Mouse (Mus musculus) liver, adult 2 months (tissue): ENCODE measurements around the gene Trpm2. TPM values are rescaled to one million over a fixed set of nuclear protein-coding genes. Genes with fewer than 3 reads are reported as not detected.
"Not testable (repeated sequence)": the region's sequence is repeated elsewhere in the genome, so short reads cannot be mapped to it uniquely, and the experiment has no call there.

Source experiments
- DNase-seq: peaks from one replicate; pipeline ENCODE4 v3.0.0-alpha.2; 2011; ENCODE audit warnings: low read depth, low spot score; ENCODE audit errors: extremely low read depth
- H3K27ac ChIP-seq: fragments of 200-500 bp; replicated peaks from 2 replicates; pipeline ENCODE4 v1.5.1; 2012; ENCODE audit warnings: low read depth, mild to moderate bottlenecking, control low read depth, inconsistent platforms, low read length; ENCODE audit not compliant: insufficient read depth
- H3K27me3 ChIP-seq: fragments of 200-500 bp; 2 replicates; pipeline ENCODE4 v1.6.1; 2012; ENCODE audit warnings: mild to moderate bottlenecking, moderate library complexity, low read length, inconsistent platforms; ENCODE audit not compliant: control insufficient read depth, insufficient read depth
- H3K36me3 ChIP-seq: fragments of 200-500 bp; 2 replicates; pipeline ENCODE4 v1.6.1; 2012; ENCODE audit warnings: low read length, inconsistent platforms; ENCODE audit not compliant: control insufficient read depth, insufficient read depth
- H3K4me1 ChIP-seq: fragments of 200-500 bp; 2 replicates; pipeline ENCODE4 v1.6.1; 2011; ENCODE audit warnings: low read length; ENCODE audit not compliant: control insufficient read depth, insufficient read depth
- H3K4me3 ChIP-seq: fragments of 200-500 bp; 2 replicates; pipeline ENCODE4 v1.5.1; 2011; ENCODE audit warnings: low read depth, mild to moderate bottlenecking, control low read depth, low read length, moderate library complexity; ENCODE audit not compliant: insufficient read depth
- H3K79me2 ChIP-seq: fragments of 200-500 bp; 2 replicates; pipeline ENCODE4 v1.6.1; 2012; ENCODE audit warnings: inconsistent platforms, mild to moderate bottlenecking, low read length, moderate library complexity; ENCODE audit not compliant: control insufficient read depth, insufficient read depth
- H3K9ac ChIP-seq: fragments of 200-500 bp; 2 replicates; pipeline ENCODE4 v1.6.1; 2012; ENCODE audit warnings: low read depth, mild to moderate bottlenecking, control low read depth, inconsistent platforms, low read length
- CTCF ChIP-seq: fragments of 200-500 bp; IDR thresholded peaks from 2 replicates; pipeline ENCODE4 v1.5.1; 2011; ENCODE audit warnings: low read depth, low read length, control low read depth
- POLR2A ChIP-seq: fragments of 200-500 bp; IDR thresholded peaks from 2 replicates; pipeline ENCODE4 v1.6.1; 2011; ENCODE audit warnings: low read length, control low read depth; ENCODE audit not compliant: insufficient read depth; ENCODE audit errors: extremely low read depth
- WGBS: fragments of 180-500 bp; shearing (Covaris S2); methylation state at CpG from one replicate; pipeline ENCODE4 v1.1.7; 2018; 5-methylcytosine and 5-hydroxymethylcytosine counted together
- polyA plus RNA-seq: library from polyadenylated mRNA; depleted of rRNA; stranded (reverse); fragments of >200 nt; gene quantifications from 2 replicates; pipeline ENCODE4 v1.2.3, GENCODE M21; 2012; rRNA removed
- total RNA-seq: library from RNA; depleted of rRNA; stranded (reverse); fragments of >200 nt; gene quantifications from 2 replicates; pipeline ENCODE4 v1.2.3, GENCODE M21; 2014; rRNA removed

Trpm2 gene
- total RNA-seq (3.1 and 4.1 TPM in 2 replicates), polyA plus RNA-seq (2.1 and 3.3 TPM in 2 replicates)

DNA sequence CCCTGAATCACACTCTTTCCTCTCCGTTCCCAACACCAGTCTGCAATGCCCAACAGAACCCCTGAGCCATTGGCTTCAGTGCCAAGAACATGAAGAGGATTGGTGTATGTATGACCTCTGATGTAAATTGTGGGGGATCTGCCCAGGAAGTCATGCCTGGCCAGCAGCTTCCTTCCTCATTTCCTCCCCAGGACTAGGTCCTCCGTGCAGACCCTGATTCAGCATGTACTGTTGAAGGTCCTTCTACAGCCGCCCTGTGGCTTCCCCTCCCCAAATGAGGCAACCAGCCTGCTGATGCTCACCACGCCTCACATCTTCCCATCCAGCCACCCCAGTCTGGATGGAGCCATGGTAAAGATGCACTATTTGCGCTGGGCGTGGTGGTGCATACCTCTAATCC lies at the start of gene Trpm2:
TSS of gene Trpm2 (minus strand) at position 83 of the 400 bp plus-strand sequence.
- H3K36me3 ChIP-seq: no peaks in the 10 kb centered on the region
- 68% methylated on average over 6 of the region's 6 CpGs for WGBS
- H3K79me2 ChIP-seq: no peaks in the 10 kb centered on the region
- H3K27me3 ChIP-seq: peaks cover 5% of the 10 kb centered on the region; the same call in 1 of the 2 replicates
- H3K9ac ChIP-seq: peak within 1 kb of the TSS; percentile 47
- H3K4me1 ChIP-seq: peaks cover 7% of the 10 kb centered on the region
- peak within 1 kb of the TSS; percentile 42 for H3K27ac ChIP-seq
- TF ChIP-seq POLR2A: no peak
- TF ChIP-seq CTCF: no peak
- H3K4me3 ChIP-seq: peak within 1 kb of the TSS; percentile 41
- DNase-seq: peak; percentile 52

DNA sequence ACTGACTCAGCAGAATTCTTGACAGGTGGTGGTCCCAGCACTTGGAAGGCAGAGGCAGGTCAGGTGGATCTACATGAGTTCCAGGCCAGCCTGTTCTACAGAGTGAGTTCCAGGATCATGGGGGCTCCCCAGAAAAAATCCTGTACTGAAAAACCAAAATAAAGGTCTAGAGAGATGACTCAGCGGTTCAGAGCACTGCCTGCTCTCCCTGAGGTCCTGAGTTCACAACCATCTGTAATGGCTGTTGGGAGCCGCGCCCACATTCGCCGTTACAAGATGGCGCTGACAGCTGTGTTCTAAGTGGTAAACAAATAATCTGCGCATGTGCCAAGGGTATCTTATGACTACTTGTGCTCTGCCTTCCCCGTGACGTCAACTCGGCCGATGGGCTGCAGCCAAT lies 49.6 kb upstream of the Trpm2 start:
- 98% methylated on average over 7 of the region's 11 CpGs for WGBS

DNA sequence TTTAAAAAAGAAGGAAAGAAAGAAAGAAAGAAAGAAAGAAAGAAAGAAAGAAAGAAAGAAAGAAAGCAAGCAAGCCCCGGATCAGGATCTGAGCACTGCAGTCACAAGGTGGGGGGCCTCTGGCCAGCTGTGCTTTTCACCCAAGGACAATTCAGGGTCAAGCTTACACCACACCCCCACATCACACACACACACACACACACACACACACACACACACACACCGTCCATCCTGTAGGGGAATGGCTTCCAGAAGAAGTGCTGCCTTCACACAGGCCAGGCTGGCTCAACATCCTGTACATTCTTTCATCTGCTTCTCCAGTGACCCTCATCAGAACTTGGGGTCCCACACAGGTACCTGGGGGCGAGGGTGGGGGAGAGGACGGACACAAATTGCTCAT lies 48.9 kb upstream of the Trpm2 start:
- no peaks in the 10 kb centered on the region for H3K79me2 ChIP-seq
- DNase-seq: no peak
- TF ChIP-seq POLR2A: no peak
- no peak for TF ChIP-seq CTCF
- no peaks in the 10 kb centered on the region for H3K27me3 ChIP-seq
- no peak overlapping the region for H3K27ac ChIP-seq
- 75% methylated on average over 4 of the region's 4 CpGs for WGBS
- H3K4me1 ChIP-seq: 0 out of 2 replicates have a peak, but pooled peaks cover 4% of the 10 kb centered on the region
- no peak overlapping the region for H3K9ac ChIP-seq
- no peaks in the 10 kb centered on the region for H3K36me3 ChIP-seq
- H3K4me3 ChIP-seq: no peak overlapping the region

More for the DNA sequence above, 49.6 kb upstream of the Trpm2 start:
- not testable (repeated sequence) for H3K9ac ChIP-seq, H3K79me2 ChIP-seq, H3K27ac ChIP-seq, DNase-seq, H3K4me3 ChIP-seq, H3K27me3 ChIP-seq, H3K36me3 ChIP-seq, H3K4me1 ChIP-seq

DNA sequence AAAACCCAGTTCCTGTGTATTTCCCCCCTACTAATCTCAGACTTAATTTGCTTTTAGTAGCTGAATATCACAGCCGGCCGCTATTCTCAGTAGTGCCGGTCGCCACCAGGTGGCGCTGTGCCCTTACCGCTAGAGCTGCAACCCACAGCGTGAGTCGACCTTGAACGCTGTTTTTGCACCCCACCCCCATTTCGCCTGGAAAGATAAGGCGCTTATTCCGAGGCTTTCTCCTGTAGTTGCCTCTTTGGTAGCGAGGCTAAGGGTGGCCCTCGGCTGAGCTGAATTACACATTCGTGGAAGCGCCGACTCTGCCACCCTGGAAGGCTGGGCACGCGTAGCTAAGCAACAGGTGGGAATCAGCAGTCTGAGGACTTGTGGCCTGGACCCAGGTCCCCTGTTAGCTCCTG lies 48.4 kb upstream of the Trpm2 start:
- Histone ChIP-seq H3K27me3 (no peaks in the 10 kb centered on the region), H3K4me1 (0 out of 2 replicates have a peak, but pooled peaks cover 4% of the 10 kb centered on the region), H3K9ac (no peak overlapping the region), H3K27ac (no peak overlapping the region), H3K4me3 (no peak overlapping the region), H3K36me3 (no peaks in the 10 kb centered on the region), H3K79me2 (no peaks in the 10 kb centered on the region)
- TF ChIP-seq CTCF: peak; percentile 96
- no peak for TF ChIP-seq POLR2A
- DNase-seq: peak; percentile 69
- 21% methylated on average over 19 of the region's 19 CpGs for WGBS

- H3K4me1 ChIP-seq: 0 out of 2 replicates have a peak, but pooled peaks cover 4% of the 10 kb centered on the region
- TF ChIP-seq CTCF (no peak), POLR2A (no peak)
- no peak overlapping the region for H3K27ac ChIP-seq
- no peak overlapping the region for H3K4me3 ChIP-seq
- H3K9ac ChIP-seq: no peak overlapping the region
- H3K27me3 ChIP-seq: no peaks in the 10 kb centered on the region
- H3K79me2 ChIP-seq: no peaks in the 10 kb centered on the region
- no peaks in the 10 kb centered on the region for H3K36me3 ChIP-seq
- DNase-seq: peak; percentile 53
- 30% methylated on average over 5 of the region's 5 CpGs for WGBS
Observed at GRCm38 (mm10) chr10:78016366-78016765, 46.0 kb upstream of the Trpm2 start.

DNA sequence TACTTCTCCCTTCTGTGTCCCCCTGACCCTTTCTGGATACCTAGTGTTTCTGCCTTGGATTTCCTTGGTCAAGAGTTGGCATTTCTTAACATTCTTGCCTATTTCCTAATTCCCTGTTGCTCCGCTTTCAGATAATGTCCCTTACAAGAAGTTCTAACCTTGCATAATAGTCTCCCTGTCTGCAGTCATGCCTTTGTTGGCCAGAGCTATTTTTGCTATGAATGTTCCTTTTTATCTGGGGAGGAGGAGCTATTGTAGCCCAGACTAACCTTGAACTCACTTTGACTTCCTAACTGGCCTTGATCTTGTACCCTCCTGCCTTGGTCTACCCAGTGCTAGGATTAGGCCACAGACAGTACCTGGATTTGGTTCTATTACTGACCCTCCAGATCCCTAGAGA lies 45.1 kb upstream of the Trpm2 start:
- Histone ChIP-seq H3K4me1 (0 out of 2 replicates have a peak, but pooled peaks cover 4% of the 10 kb centered on the region), H3K4me3 (no peak overlapping the region), H3K27ac (no peak overlapping the region), H3K79me2 (no peaks in the 10 kb centered on the region), H3K27me3 (no peaks in the 10 kb centered on the region), H3K36me3 (no peaks in the 10 kb centered on the region), H3K9ac (no peak overlapping the region)
- DNase-seq: peak; percentile 50
- 60% methylated on average over 1 of the region's 1 CpGs for WGBS
- no peak for TF ChIP-seq POLR2A
- TF ChIP-seq CTCF: no peak
